Mouse (Mus musculus): ENCODE results near the gene Cbx2.

Gene Cbx2

GRCm38 (mm10) chr11:119043761-119044550, 21.2 kb downstream of the Cbx2 start:
- peak in 1 of 2 experiments; percentile 51 for DNase-seq

- peak; percentile 60 to 64 for DNase-seq
Observed at GRCm38 (mm10) chr11:119044551-119045337, 22.0 kb downstream of the Cbx2 start.

- peak; percentile 78 to 91 for DNase-seq
Observed at GRCm38 (mm10) chr11:119046601-119047245, 24.0 kb downstream of the Cbx2 start.

- DNase-seq = peak in 1 of 2 experiments; percentile 48
Observed at GRCm38 (mm10) chr11:119047261-119048132, 24.7 kb downstream of the Cbx2 start.

GRCm38 (mm10) chr11:119048133-119048510, 25.4 kb downstream of the Cbx2 start:
- no peak for DNase-seq

GRCm38 (mm10) chr11:119050361-119050760, 27.6 kb downstream of the Cbx2 start:
- DNase-seq = no peak

GRCm38 (mm10) chr11:119051426-119051825, 28.7 kb downstream of the Cbx2 start:
- DNase-seq = no peak

GRCm38 (mm10) chr11:119051927-119052660, 29.3 kb downstream of the Cbx2 start:
- DNase-seq = peak in 1 of 2 experiments; percentile 52

GRCm38 (mm10) chr11:119052661-119053256, 30.0 kb downstream of the Cbx2 start:
- peak; percentile 59 to 73 for DNase-seq

- DNase-seq = peak; percentile 85 to 89
Observed at GRCm38 (mm10) chr11:119053257-119053670, 30.5 kb downstream of the Cbx2 start.

- DNase-seq = peak in 1 of 2 experiments; percentile 24
Observed at GRCm38 (mm10) chr11:119053738-119054350, 31.1 kb downstream of the Cbx2 start.

GRCm38 (mm10) chr11:119054351-119055345, 31.9 kb downstream of the Cbx2 start:
- peak; percentile 36 to 57 for DNase-seq

GRCm38 (mm10) chr11:119055571-119056131, 32.9 kb downstream of the Cbx2 start:
- peak; percentile 26 to 38 for DNase-seq

- DNase-seq = peak; percentile 70 to 76
Observed at GRCm38 (mm10) chr11:119056301-119057211, 33.8 kb downstream of the Cbx2 start.

- no peak for DNase-seq
Observed at GRCm38 (mm10) chr11:119057291-119057690, 34.5 kb downstream of the Cbx2 start.

GRCm38 (mm10) chr11:119058041-119058995, 35.6 kb downstream of the Cbx2 start:
- peak; percentile 87 to 90 for DNase-seq

GRCm38 (mm10) chr11:119059256-119059655, 36.5 kb downstream of the Cbx2 start:
- peak in 1 of 2 experiments; percentile 43 for DNase-seq

Data from lung, postnatal 4 days (tissue).